Mouse (Mus musculus): ENCODE data around the gene Slc13a5.

The Slc13a5 gene

GRCm38 (mm10) chr11:72265483-72265882 lies 1.5 kb downstream of the Slc13a5 start:
- peak; percentile 29 to 51 for DNase-seq (ENCODE audit: low spot score in 2 of 2)

- DNase-seq (ENCODE audit: low spot score in 2 of 2) = no peak
These were observed 10.6 kb downstream of the Slc13a5 start for GRCm38 (mm10) chr11:72256441-72256840.

- DNase-seq (ENCODE audit: low spot score in 2 of 2) = no peak
These were observed 11.4 kb downstream of the Slc13a5 start for GRCm38 (mm10) chr11:72255629-72256028.

GRCm38 (mm10) chr11:72245196-72245753 lies 21.7 kb downstream of the Slc13a5 start:
- DNase-seq (ENCODE audit: low spot score in 2 of 2) = peak in 1 of 2 experiments; percentile 25

GRCm38 (mm10) chr11:72240062-72240860 lies 26.8 kb downstream of the Slc13a5 start:
- no peak for DNase-seq (ENCODE audit: low spot score in 2 of 2)

DNA sequence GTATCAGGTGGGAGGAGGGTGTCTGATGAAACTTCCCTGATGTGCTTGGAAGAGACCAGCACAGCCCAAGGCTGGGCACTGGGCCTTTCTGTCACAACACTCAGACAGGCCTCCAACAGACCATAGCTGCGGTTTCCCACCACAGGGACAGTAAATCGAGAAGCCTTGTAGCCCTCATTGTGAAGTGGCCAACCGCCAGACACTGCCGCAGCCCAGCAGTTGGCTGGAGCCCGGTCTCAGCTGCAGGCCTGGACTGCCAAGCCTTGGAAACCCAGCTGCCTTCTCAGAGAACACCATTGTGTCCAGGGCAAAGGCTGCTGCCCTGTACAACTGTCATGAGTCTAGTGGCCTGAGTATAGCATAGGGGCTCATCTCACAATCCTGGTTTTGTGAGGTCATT lies 33.0 kb downstream of the Slc13a5 start:
- DNase-seq (ENCODE audit: low spot score in 2 of 2) = peak in 1 of 2 experiments; percentile 49

- DNase-seq (ENCODE audit: low spot score in 2 of 2) = no peak
These were observed 34.0 kb downstream of the Slc13a5 start for GRCm38 (mm10) chr11:72232991-72233390.

GRCm38 (mm10) chr11:72232068-72232467 lies 35.0 kb downstream of the Slc13a5 start:
- DNase-seq (ENCODE audit: low spot score in 2 of 2) = no peak

GRCm38 (mm10) chr11:72228513-72228912 lies 38.5 kb downstream of the Slc13a5 start:
- no peak for DNase-seq (ENCODE audit: low spot score in 2 of 2)

DNA sequence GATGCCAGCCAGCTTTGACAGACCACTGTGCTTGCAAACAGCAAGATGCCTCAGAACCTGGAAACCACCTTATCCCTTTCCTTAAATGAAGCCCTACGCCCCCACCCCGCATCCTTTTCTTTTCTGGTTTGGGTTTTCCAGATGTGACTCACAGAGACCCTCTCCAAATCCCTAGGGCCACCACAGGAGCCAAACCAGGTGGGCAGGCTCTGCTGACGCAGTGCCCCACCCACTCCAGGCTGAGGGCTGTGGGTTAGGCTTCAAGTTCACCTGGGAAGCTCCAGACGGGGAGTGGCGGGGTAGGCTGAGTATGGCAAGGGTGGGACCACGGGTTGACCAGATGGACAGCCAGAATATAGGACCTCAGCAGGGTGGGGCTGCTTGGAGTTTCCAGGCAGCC lies 40.1 kb downstream of the Slc13a5 start:
- no peak for DNase-seq (ENCODE audit: low spot score in 2 of 2)

GRCm38 (mm10) chr11:72226020-72226791 lies 40.8 kb downstream of the Slc13a5 start:
- no peak for DNase-seq (ENCODE audit: low spot score in 2 of 2)

GRCm38 (mm10) chr11:72224865-72225264 lies 42.2 kb downstream of the Slc13a5 start:
- DNase-seq (ENCODE audit: low spot score in 2 of 2) = peak; percentile 88 to 90

DNA sequence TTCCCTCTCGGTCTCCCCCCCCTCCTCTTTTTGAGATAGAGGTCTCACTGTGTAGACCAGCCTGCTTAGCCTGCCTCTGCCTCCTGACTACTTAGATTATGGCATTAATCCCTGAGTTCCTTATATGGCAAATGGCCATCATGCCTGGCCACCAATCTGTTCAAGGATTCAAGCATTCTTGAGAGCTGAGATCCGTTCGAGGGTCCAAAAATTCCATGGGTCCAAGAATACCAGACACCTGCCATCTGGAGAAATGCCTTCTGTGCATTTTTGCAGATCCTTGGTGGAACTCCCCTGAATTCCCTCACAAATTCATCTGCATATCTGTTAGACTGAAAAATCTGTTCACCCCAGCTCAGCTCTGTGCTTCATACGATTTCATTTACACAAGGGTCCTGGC lies 43.6 kb downstream of the Slc13a5 start:
- no peak for DNase-seq (ENCODE audit: low spot score in 2 of 2)

GRCm38 (mm10) chr11:72221278-72221677 lies 45.7 kb downstream of the Slc13a5 start:
- DNase-seq (ENCODE audit: low spot score in 2 of 2) = peak; percentile 74 to 76

DNA sequence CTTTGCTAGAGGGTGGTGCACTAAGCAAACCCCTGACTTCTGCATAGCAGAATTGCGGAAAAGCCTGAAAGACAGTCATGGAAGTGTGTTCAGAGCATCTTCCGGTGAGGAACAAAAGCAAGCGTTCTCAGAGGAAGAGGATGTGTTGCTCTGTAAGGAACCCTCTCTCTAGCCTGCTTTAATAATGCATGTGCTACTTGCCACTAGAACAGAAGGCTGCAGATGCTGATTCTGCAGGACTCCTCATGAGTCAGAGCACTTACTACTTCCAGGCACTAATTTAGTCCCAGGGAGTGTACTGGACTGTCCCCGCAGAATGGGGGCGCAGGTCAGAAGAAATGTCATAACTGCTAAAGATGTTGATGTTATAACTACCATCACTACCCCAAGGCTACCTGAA lies 49.9 kb downstream of the Slc13a5 start:
- DNase-seq (ENCODE audit: low spot score in 2 of 2) = peak; percentile 29 to 45

GRCm38 (mm10) chr11:72215410-72215797 lies 51.6 kb downstream of the Slc13a5 start, which contains the start of gene Med31:
Med31 (minus strand) TSS chr11:72215592.
- peak; percentile 69 to 71 for DNase-seq (ENCODE audit: low spot score in 2 of 2)

- DNase-seq (ENCODE audit: low spot score in 2 of 2) = peak; percentile 95 to 96
These were observed 52.2 kb downstream of the Slc13a5 start for GRCm38 (mm10) chr11:72214591-72215409.

GRCm38 (mm10) chr11:72207834-72208377 lies 59.1 kb downstream of the Slc13a5 start:
- DNase-seq (ENCODE audit: low spot score in 2 of 2) = no peak

GRCm38 (mm10) chr11:72207204-72207833 lies 59.7 kb downstream of the Slc13a5 start, which contains the start of the genes 4933427D14Rik and Txndc17:
4933427D14Rik (minus strand) TSS chr11:72207459.
Txndc17 (plus strand) TSS chr11:72207547.
- DNase-seq (ENCODE audit: low spot score in 2 of 2) = peak; percentile 89 to 92

GRCm38 (mm10) chr11:72206341-72207203 lies 60.5 kb downstream of the Slc13a5 start, which contains the start of gene Gm43951:
Gm43951 (minus strand) TSS chr11:72206840.
- DNase-seq (ENCODE audit: low spot score in 2 of 2) = peak; percentile 36 to 45
